In the genomic region with DNA sequence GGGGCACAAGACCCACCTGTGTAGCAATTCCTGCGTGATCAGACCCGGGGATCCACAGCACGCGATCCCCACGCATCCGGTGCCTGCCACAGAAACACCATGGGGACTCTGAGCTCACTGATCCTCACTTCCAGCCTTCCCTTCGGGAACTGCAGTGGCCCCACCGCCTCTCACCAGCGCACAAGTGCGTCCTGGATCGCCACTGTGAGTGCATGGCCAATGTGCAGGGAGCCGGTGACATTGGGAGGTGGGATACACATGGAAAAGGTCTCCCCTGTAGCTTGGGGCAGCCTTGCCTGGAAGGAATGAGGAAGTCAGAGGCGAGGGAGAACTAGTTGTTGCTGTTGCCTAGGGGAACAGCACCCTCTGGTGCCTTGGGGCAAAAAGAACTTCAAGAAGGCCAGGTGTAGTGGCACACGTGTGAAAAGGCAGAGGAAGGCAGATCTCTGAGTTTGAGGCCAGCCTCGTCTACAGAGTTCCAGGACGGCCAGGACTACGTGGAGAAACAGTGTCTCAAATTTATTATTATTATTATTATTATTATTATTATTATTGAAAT, we compare ENCODE assay signal across 8 mouse cellular contexts. TPM values are rescaled to one million over a fixed set of nuclear protein-coding genes. Genes with fewer than 3 reads are reported as not detected.
DNase-seq lines count a peak whose midpoint lies in the region; ATAC-seq and TF ChIP-seq lines count a peak whose summit lies in the region.

No protein-coding gene starts in this region.

- H3K4me2 ChIP-seq in hindbrain, embryonic 15.5 days, result 0 out of 2 replicates have a peak overlapping the region, but pooled peaks have one; percentile 95
- H3K4me2 ChIP-seq in liver, embryonic 11.5 days, result peak overlapping the region; percentile 92; the same call in 1 of the 2 replicates

- peaks cover 20% of the 10 kb centered on the region for H3K4me1 ChIP-seq in testis, adult 2 months (ENCODE audit: control insufficient read depth, insufficient read depth, low read length)
- peaks cover 22% of the 10 kb centered on the region for H3K4me1 ChIP-seq in hindbrain, embryonic 15.5 days (replicated peaks)
- H3K4me1 ChIP-seq in liver, embryonic 11.5 days (replicated peaks; ENCODE audit: control insufficient read depth, insufficient read depth, low read length), result peaks cover 5% of the 10 kb centered on the region; the same call in 1 of the 2 replicates

- peaks cover 1% of the 10 kb centered on the region for H3K36me3 ChIP-seq in testis, adult 2 months (ENCODE audit: control insufficient read depth, insufficient read depth, low read length)
- H3K36me3 ChIP-seq in hindbrain, embryonic 15.5 days, result peaks cover 18% of the 10 kb centered on the region; the same call in 1 of the 2 replicates
- peaks cover 2% of the 10 kb centered on the region; the same call in 1 of the 2 replicates for H3K36me3 ChIP-seq in liver, embryonic 11.5 days (ENCODE audit: control insufficient read depth, insufficient read depth, low read length)
- H3K36me3 ChIP-seq in splenic B cell, adult 2 months (ENCODE audit: control insufficient read depth, insufficient read depth, low read length, poor library complexity, severe bottlenecking), result no peaks in the 10 kb centered on the region; the same call in 1 of the 2 replicates

- WGBS in hindbrain, embryonic 15.5 days, result 81% methylated on average over 17 of the region's 17 CpGs
- 80% methylated on average over 17 of the region's 17 CpGs for WGBS in liver, embryonic 11.5 days

- H3K9me3 ChIP-seq in hindbrain, embryonic 15.5 days, result no peaks in the 10 kb centered on the region
- H3K9me3 ChIP-seq in liver, embryonic 11.5 days (ENCODE audit: control insufficient read depth, low read length), result no peaks in the 10 kb centered on the region

- peak; percentile 35 for DNase-seq in embryo, embryonic 10 days (ENCODE audit: low spot score)
- DNase-seq in embryo, embryonic 10.5 days (ENCODE audit: low spot score), result no peak
- DNase-seq in testis, postnatal 14 days (ENCODE audit: low spot score), result no peak
- DNase-seq in liver, embryonic 11.5 days (ENCODE audit: low spot score), result no peak
- DNase-seq in splenic B cell, adult 2 months (ENCODE audit: low read depth, low spot score), result peak; percentile 63

- no peak for TF ChIP-seq POLR2A in testis, adult 2 months (IDR thresholded peaks at IDR 0.05; ENCODE audit: control insufficient read depth, low read depth, low read length)

- H3K9ac ChIP-seq in hindbrain, embryonic 15.5 days, result no peak overlapping the region
- H3K9ac ChIP-seq in liver, embryonic 11.5 days (ENCODE audit: low read depth, low read length), result 0 out of 2 replicates have a peak overlapping the region, but pooled peaks have one; percentile 18

- H3K27me3 ChIP-seq in testis, adult 2 months (ENCODE audit: control insufficient read depth, insufficient read depth, low read length), result no peaks in the 10 kb centered on the region
- H3K27me3 ChIP-seq in hindbrain, embryonic 15.5 days, result no peaks in the 10 kb centered on the region
- no peaks in the 10 kb centered on the region for H3K27me3 ChIP-seq in liver, embryonic 11.5 days (replicated peaks; ENCODE audit: control insufficient read depth, insufficient read depth, low read length)
- H3K27me3 ChIP-seq in splenic B cell, adult 2 months (ENCODE audit: control insufficient read depth, insufficient read depth, low read length, poor library complexity, severe bottlenecking), result no peaks in the 10 kb centered on the region

- peak; percentile 47; the same call in 1 of the 2 replicates for TF ChIP-seq CTCF in testis, adult 2 months (IDR thresholded peaks at IDR 0.05; ENCODE audit: control insufficient read depth, insufficient read depth, insufficient replicate concordance, low read depth, low read length)

- ATAC-seq in hindbrain, embryonic 15.5 days (ENCODE audit: low FRiP score, low read depth), result no peak
- no peak for ATAC-seq in liver, embryonic 11.5 days (replicated peaks; ENCODE audit: low FRiP score)
- no peak for ATAC-seq in megakaryocyte-erythroid progenitor cell, adult 5-6 weeks (replicated peaks; ENCODE audit: low FRiP score, low TSS enrichment, poor library complexity, severe bottlenecking)

- no peak overlapping the region for H3K4me3 ChIP-seq in testis, adult 2 months (ENCODE audit: control insufficient read depth, low read depth, low read length)
- H3K4me3 ChIP-seq in hindbrain, embryonic 15.5 days, result no peak overlapping the region
- H3K4me3 ChIP-seq in liver, embryonic 11.5 days (ENCODE audit: low read depth, low read length), result no peak overlapping the region; the same call in 1 of the 2 replicates

- no peak overlapping the region for H3K27ac ChIP-seq in testis, adult 2 months (ENCODE audit: control insufficient read depth, insufficient read depth, low read depth, low read length)
- no peak overlapping the region for H3K27ac ChIP-seq in hindbrain, embryonic 15.5 days (replicated peaks)
- H3K27ac ChIP-seq in liver, embryonic 11.5 days (ENCODE audit: low read depth, low read length), result no peak overlapping the region

RNA-seq across cellular contexts. Expression of gene Vars2, which starts 1.4 kb away (rescaled TPM):
- polyA plus RNA-seq in testis, adult 2 months (2012; rRNA removed), result 9.5 and 9.8 TPM in 2 replicates
- polyA plus RNA-seq in hindbrain, embryonic 15.5 days (2015; fragmentation: Nextera tagmentation; extraction: Ambion mirVana), result 15.9 and 17.8 TPM in 2 replicates
- polyA plus RNA-seq in liver, embryonic 11.5 days (2014; fragmentation: Nextera tagmentation; extraction: Ambion mirVana), result 18.8 and 20.6 TPM in 2 replicates
- 32.5 and 44.2 TPM in 2 replicates for total RNA-seq in megakaryocyte-erythroid progenitor cell, adult 5-6 weeks (2014; fragmentation: Nextera tagmentation)
- 8.3 and 19.1 TPM in 2 replicates for total RNA-seq in megakaryocyte-erythroid progenitor cell, adult 5-6 weeks (2017)

RNA-seq across cellular contexts. Expression of gene Gtf2h4, which starts 7.5 kb away (rescaled TPM):
- polyA plus RNA-seq in testis, adult 2 months (2012; rRNA removed), result 29.4 and 33.7 TPM in 2 replicates
- polyA plus RNA-seq in hindbrain, embryonic 15.5 days (2015; fragmentation: Nextera tagmentation; extraction: Ambion mirVana), result 23.7 and 24.8 TPM in 2 replicates
- polyA plus RNA-seq in liver, embryonic 11.5 days (2014; fragmentation: Nextera tagmentation; extraction: Ambion mirVana), result 55.3 and 58.6 TPM in 2 replicates
- total RNA-seq in megakaryocyte-erythroid progenitor cell, adult 5-6 weeks (2014; fragmentation: Nextera tagmentation), result 30.3 and 52.4 TPM in 2 replicates
- 35.0 and 40.6 TPM in 2 replicates for total RNA-seq in megakaryocyte-erythroid progenitor cell, adult 5-6 weeks (2017)

RNA-seq across cellular contexts. Expression of gene Mucl3, which starts 22.5 kb away (rescaled TPM):
- polyA plus RNA-seq in testis, adult 2 months (2012; rRNA removed), result 0.10 and 0.11 TPM in 2 replicates
- 0.17 TPM in 1 of 2 replicates, not detected in the other for polyA plus RNA-seq in hindbrain, embryonic 15.5 days (2015; fragmentation: Nextera tagmentation; extraction: Ambion mirVana)
- 0.09 and 0.18 TPM in 2 replicates for polyA plus RNA-seq in liver, embryonic 11.5 days (2014; fragmentation: Nextera tagmentation; extraction: Ambion mirVana)
- total RNA-seq in megakaryocyte-erythroid progenitor cell, adult 5-6 weeks (2014; fragmentation: Nextera tagmentation), result not detected in 2 replicates
- total RNA-seq in megakaryocyte-erythroid progenitor cell, adult 5-6 weeks (2017), result not detected in 2 replicates

RNA-seq across cellular contexts. Expression of gene Ddr1, which starts 38.4 kb away (rescaled TPM):
- 11.9 and 12.6 TPM in 2 replicates for polyA plus RNA-seq in testis, adult 2 months (2012; rRNA removed)
- 106 and 110 TPM in 2 replicates for polyA plus RNA-seq in hindbrain, embryonic 15.5 days (2015; fragmentation: Nextera tagmentation; extraction: Ambion mirVana)
- polyA plus RNA-seq in liver, embryonic 11.5 days (2014; fragmentation: Nextera tagmentation; extraction: Ambion mirVana), result 13.2 and 15.9 TPM in 2 replicates
- total RNA-seq in megakaryocyte-erythroid progenitor cell, adult 5-6 weeks (2014; fragmentation: Nextera tagmentation), result not detected in 2 replicates
- total RNA-seq in megakaryocyte-erythroid progenitor cell, adult 5-6 weeks (2017), result not detected in 2 replicates

RNA-seq across cellular contexts. Expression of gene Gm9573, which starts 39.6 kb away (rescaled TPM):
- 0.36 TPM in 1 of 2 replicates, not detected in the other for polyA plus RNA-seq in testis, adult 2 months (2012; rRNA removed)
- polyA plus RNA-seq in hindbrain, embryonic 15.5 days (2015; fragmentation: Nextera tagmentation; extraction: Ambion mirVana), result not detected in 2 replicates
- polyA plus RNA-seq in liver, embryonic 11.5 days (2014; fragmentation: Nextera tagmentation; extraction: Ambion mirVana), result not detected in 2 replicates
- not detected in 2 replicates for total RNA-seq in megakaryocyte-erythroid progenitor cell, adult 5-6 weeks (2014; fragmentation: Nextera tagmentation)
- not detected in 2 replicates for total RNA-seq in megakaryocyte-erythroid progenitor cell, adult 5-6 weeks (2017)

Comparison
In these comparisons a context has a peak if more than half of its experiments do, and no peak if none do; other contexts are left out.
1. DNase-seq: peak in embryo, embryonic 10 days (single experiment) and splenic B cell, adult 2 months (single experiment); none in embryo, embryonic 10.5 days (single experiment), testis, postnatal 14 days (single experiment) and liver, embryonic 11.5 days (single experiment).